Mouse (Mus musculus) midbrain, embryonic 16.5 days (tissue): Measurements from ENCODE around the gene Nsf. TPM values are rescaled to one million over a fixed set of nuclear protein-coding genes. Genes with fewer than 3 reads are reported as not detected.

Experiments used
- ATAC-seq: fragments of 200-750 bp; cut with Nextera tagmentation; 2 replicates; pipeline ENCODE4 v1.8.0; 2017; ENCODE audit warnings: moderate TSS enrichment
- H3K27ac ChIP-seq: fragments of 300-500 bp; sonication (generic); 2 replicates; pipeline ENCODE4 v1.5.1; 2014; ENCODE audit warnings: mild to moderate bottlenecking, low read length, mixed read lengths
- H3K27me3 ChIP-seq: fragments of 300-500 bp; sonication (generic); 2 replicates; pipeline ENCODE4 v1.6.1; 2014; ENCODE audit warnings: low read depth, low read length, mixed read lengths; ENCODE audit not compliant: control insufficient read depth, insufficient read depth
- H3K36me3 ChIP-seq: fragments of 300-500 bp; sonication (generic); 2 replicates; pipeline ENCODE4 v1.6.1; 2014; ENCODE audit warnings: mild to moderate bottlenecking, low read length, moderate library complexity, mixed read lengths; ENCODE audit not compliant: control insufficient read depth, insufficient read depth
- H3K4me1 ChIP-seq: fragments of 300-500 bp; sonication (generic); 2 replicates; pipeline ENCODE4 v1.6.1; 2014; ENCODE audit warnings: mild to moderate bottlenecking, low read length, mixed read lengths; ENCODE audit not compliant: control insufficient read depth, insufficient read depth
- H3K4me2 ChIP-seq: fragments of 300-500 bp; sonication (generic); 2 replicates; pipeline ENCODE4 v1.6.1; 2014; ENCODE audit warnings: mild to moderate bottlenecking, low read length, mixed read lengths
- H3K4me3 ChIP-seq: fragments of 300-500 bp; sonication (generic); 2 replicates; pipeline ENCODE4 v1.5.1; 2014; ENCODE audit warnings: low read depth, mild to moderate bottlenecking, low read length, moderate library complexity, mixed read lengths
- H3K9ac ChIP-seq: fragments of 300-500 bp; sonication (generic); 2 replicates; pipeline ENCODE4 v1.6.1; 2014; ENCODE audit warnings: low read depth, low read length, mixed read lengths
- H3K9me3 ChIP-seq: fragments of 300-500 bp; sonication (generic); replicated peaks from 2 replicates; pipeline ENCODE4 v1.6.1; 2014; ENCODE audit warnings: mild to moderate bottlenecking, low read length, mixed read lengths; ENCODE audit not compliant: control insufficient read depth, poor library complexity, severe bottlenecking
- WGBS: fragments of 180-500 bp; shearing (Covaris S2); extraction: QIAGEN DNeasy Blood & Tissue Kit; methylation state at CpG from one replicate; pipeline ENCODE4 v1.1.7; 2014; 5-methylcytosine and 5-hydroxymethylcytosine counted together
- polyA plus RNA-seq: library from polyadenylated mRNA; unstranded; fragments of >200 nt; fragmentation: Nextera tagmentation; extraction: Ambion mirVana; gene quantifications from 2 replicates; pipeline ENCODE4 v1.2.1, GENCODE M21; 2015

The Nsf gene
- polyA plus RNA-seq, 1 experiment from 2014 or later = 248 TPM

DNA sequence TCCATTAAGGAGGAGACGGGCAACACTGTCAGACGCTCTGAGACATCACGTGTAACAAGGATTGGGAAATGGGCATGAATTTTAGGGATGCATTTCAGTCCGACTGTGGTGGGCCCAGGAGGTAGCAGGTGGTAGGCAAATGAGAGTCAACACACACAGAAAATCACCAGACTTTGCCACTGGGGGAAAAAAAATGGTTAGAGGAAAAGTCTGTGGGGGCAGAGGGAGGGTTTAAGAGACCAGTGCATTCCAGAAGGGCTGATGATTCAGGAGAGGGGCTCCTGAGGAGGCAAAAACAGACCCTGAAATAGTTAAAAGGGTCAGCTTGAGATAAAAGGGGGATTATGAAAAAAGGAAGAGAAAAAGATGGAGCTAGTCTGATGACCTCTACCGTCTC lies 1.2 kb downstream of the Nsf start:
- H3K9ac ChIP-seq = peak overlapping the region; percentile 94; the same call in 1 of the 2 replicates
- H3K9me3 ChIP-seq = no peaks in the 10 kb centered on the region
- no peak overlapping the region for H3K27ac ChIP-seq
- peak overlapping the region; percentile 70 for H3K4me3 ChIP-seq
- WGBS = 33% methylated on average over 5 of the region's 5 CpGs
- peaks cover 23% of the 10 kb centered on the region for H3K4me1 ChIP-seq
- no peaks in the 10 kb centered on the region for H3K27me3 ChIP-seq
- no peaks in the 10 kb centered on the region for H3K36me3 ChIP-seq
- no peak for ATAC-seq
- H3K4me2 ChIP-seq = peak overlapping the region; percentile 64

GRCm38 (mm10) chr11:103951106-103951505 lies 2.8 kb downstream of the Nsf start:
- no peak overlapping the region for H3K4me3 ChIP-seq
- ATAC-seq = no peak
- peaks cover 23% of the 10 kb centered on the region for H3K4me1 ChIP-seq
- 73% methylated on average over 7 of the region's 7 CpGs for WGBS
- H3K36me3 ChIP-seq = no peaks in the 10 kb centered on the region
- peak overlapping the region; percentile 64 for H3K4me2 ChIP-seq
- no peaks in the 10 kb centered on the region for H3K9me3 ChIP-seq
- no peak overlapping the region for H3K9ac ChIP-seq
- no peak overlapping the region for H3K27ac ChIP-seq
- H3K27me3 ChIP-seq = no peaks in the 10 kb centered on the region

DNA sequence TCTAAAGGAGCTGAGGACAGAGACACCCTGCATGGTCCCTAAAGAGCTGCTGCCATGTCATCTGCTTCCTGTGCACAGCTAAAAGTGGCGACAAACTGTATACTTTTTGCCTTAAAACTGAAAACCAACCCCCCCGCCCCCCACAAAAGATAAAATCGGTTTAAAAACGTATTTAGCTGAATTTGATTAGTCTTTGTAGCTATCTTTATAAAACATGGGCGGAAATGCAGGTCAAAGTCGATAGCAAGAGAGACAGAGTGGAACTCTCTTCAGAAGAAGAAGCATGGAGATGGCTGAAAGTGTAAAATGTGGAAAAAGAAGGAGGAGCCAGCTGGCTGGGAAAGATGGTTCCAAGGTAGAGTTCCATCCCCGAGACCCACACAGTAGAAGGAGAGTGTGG lies 4.9 kb downstream of the Nsf start:
- Histone ChIP-seq H3K9me3 (no peaks in the 10 kb centered on the region), H3K36me3 (no peaks in the 10 kb centered on the region), H3K4me3 (no peak overlapping the region), H3K27me3 (no peaks in the 10 kb centered on the region), H3K4me1 (peaks cover 23% of the 10 kb centered on the region), H3K9ac (no peak overlapping the region), H3K4me2 (no peak overlapping the region), H3K27ac (no peak overlapping the region)
- no peak for ATAC-seq
- 91% methylated on average over 7 of the region's 7 CpGs for WGBS

DNA sequence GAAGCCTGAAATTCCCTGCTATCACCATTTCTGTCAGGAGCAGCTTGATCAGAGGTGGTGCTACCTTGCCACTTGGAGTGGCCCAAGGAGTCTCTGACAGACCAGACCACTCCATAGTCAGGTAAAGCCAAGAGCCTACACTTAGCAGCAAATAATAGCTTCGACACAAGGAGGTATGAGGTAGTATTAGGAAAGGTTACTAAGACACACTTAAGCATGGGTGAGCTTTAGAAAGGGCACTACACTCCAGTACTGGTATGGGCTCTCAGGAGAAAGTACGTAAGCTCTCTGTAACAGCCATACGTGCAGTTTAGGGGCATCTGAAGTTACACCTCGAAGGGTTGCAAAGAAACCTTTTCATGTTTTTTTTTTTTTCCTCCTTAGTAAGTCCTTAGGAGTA lies 11.1 kb downstream of the Nsf start:
- Histone ChIP-seq H3K9me3 (no peaks in the 10 kb centered on the region), H3K4me2 (no peak overlapping the region), H3K4me1 (no peaks in the 10 kb centered on the region), H3K27me3 (no peaks in the 10 kb centered on the region), H3K27ac (no peak overlapping the region), H3K4me3 (no peak overlapping the region), H3K9ac (no peak overlapping the region), H3K36me3 (no peaks in the 10 kb centered on the region)
- WGBS = 92% methylated on average over 4 of the region's 4 CpGs
- ATAC-seq = no peak

DNA sequence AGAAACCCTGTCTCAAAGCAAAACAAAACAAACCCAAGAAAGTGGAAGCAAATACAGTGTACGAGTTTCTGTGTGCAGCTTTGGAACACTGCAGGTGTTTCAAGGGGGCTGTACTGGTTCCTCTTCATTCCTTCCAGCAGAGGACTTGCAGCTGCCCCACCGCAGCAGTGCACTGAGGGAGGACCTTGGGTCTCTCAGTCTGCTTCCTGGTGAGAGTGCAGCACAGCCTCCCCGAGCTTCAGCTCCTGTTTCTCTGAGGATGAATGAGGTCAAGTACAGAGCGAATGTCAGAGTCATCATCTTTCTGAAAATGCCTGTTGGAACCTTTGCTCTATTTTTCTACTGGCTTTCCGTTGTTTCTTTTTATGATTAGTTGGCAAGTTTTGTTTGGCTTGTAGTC lies 12.5 kb downstream of the Nsf start:
- no peak for ATAC-seq
- Histone ChIP-seq H3K4me3 (no peak overlapping the region), H3K4me2 (no peak overlapping the region), H3K9ac (no peak overlapping the region), H3K27me3 (no peaks in the 10 kb centered on the region), H3K9me3 (no peaks in the 10 kb centered on the region), H3K27ac (no peak overlapping the region), H3K4me1 (no peaks in the 10 kb centered on the region), H3K36me3 (no peaks in the 10 kb centered on the region)
- WGBS = 73% methylated on average over 5 of the region's 5 CpGs

DNA sequence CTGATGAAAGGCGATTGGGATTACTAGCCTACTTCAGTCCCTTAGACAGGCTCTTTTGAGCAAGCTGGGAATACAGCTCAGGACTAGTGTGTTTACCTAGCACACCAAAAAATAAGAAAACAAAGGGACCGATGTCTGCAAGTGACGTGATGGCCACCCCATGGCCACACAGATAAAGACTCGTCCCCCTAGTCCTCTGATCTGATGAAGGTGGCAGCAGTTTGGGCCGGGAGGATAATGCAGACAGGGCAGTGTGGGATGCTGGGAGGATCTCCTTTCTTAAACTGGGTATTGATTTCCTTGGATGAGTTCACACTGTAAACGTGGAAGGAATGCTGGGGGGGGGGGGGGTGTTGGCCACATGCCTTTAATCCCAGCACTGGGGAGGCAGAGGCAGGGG lies 13.0 kb downstream of the Nsf start:
- no peaks in the 10 kb centered on the region for H3K27me3 ChIP-seq
- H3K27ac ChIP-seq = no peak overlapping the region
- no peak overlapping the region for H3K4me2 ChIP-seq
- 77% methylated on average over 6 of the region's 6 CpGs for WGBS
- no peak overlapping the region for H3K9ac ChIP-seq
- H3K4me3 ChIP-seq = no peak overlapping the region
- no peaks in the 10 kb centered on the region for H3K36me3 ChIP-seq
- no peaks in the 10 kb centered on the region for H3K4me1 ChIP-seq
- ATAC-seq = no peak
- no peaks in the 10 kb centered on the region for H3K9me3 ChIP-seq

DNA sequence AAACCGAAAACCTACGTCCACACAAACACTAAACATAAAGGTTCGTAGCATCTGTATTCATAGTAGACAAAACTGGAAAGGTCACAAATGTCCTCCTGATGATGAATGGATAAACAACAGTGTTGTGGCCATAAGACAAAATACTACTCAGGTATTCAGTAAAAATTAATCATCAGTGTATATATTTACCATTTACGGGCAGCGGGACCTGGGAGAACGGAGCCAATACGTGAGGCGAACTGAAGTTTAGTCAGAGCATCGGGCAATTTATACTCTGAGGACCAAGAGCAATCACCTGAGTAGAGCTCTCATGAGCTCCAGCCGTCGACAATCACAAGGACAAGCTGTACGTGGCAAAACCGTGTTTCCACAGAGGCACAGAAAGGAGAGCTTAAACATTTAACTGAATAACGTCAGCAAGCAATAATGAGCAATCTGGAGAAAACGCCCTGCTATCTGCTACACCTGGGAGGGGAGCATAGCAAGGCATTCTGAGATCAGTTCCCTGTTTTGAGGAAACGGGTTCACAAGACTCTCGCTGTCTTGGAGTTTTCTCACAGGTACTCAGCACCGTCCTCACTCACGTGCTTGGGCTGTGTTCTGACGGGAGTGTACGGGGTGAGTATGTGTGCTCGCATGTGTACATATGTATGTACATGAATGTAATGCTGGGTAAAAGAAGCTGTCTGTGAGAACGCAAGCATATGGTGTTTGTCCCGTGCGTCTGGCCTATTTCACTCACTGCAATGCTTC lies 15.7 kb downstream of the Nsf start:
- Histone ChIP-seq H3K4me3 (no peak overlapping the region), H3K27ac (no peak overlapping the region), H3K4me1 (no peaks in the 10 kb centered on the region), H3K4me2 (no peak overlapping the region), H3K36me3 (no peaks in the 10 kb centered on the region), H3K9ac (no peak overlapping the region), H3K27me3 (no peaks in the 10 kb centered on the region), H3K9me3 (no peaks in the 10 kb centered on the region)
- WGBS = 90% methylated on average over 25 of the region's 25 CpGs
- ATAC-seq = no peak

GRCm38 (mm10) chr11:103937451-103937850 lies 16.4 kb downstream of the Nsf start:
- Histone ChIP-seq H3K4me3 (no peak overlapping the region), H3K36me3 (no peaks in the 10 kb centered on the region), H3K4me1 (no peaks in the 10 kb centered on the region), H3K27me3 (no peaks in the 10 kb centered on the region), H3K27ac (no peak overlapping the region), H3K9ac (no peak overlapping the region), H3K4me2 (no peak overlapping the region), H3K9me3 (no peaks in the 10 kb centered on the region)
- 74% methylated on average over 9 of the region's 9 CpGs for WGBS
- no peak for ATAC-seq

GRCm38 (mm10) chr11:103935717-103936116 lies 18.1 kb downstream of the Nsf start:
- H3K9me3 ChIP-seq = no peaks in the 10 kb centered on the region
- H3K4me3 ChIP-seq = no peak overlapping the region
- 19% methylated on average over 2 of the region's 2 CpGs for WGBS
- no peak overlapping the region for H3K9ac ChIP-seq
- H3K36me3 ChIP-seq = no peaks in the 10 kb centered on the region
- ATAC-seq = no peak
- H3K27ac ChIP-seq = no peak overlapping the region
- no peaks in the 10 kb centered on the region for H3K4me1 ChIP-seq
- H3K4me2 ChIP-seq = no peak overlapping the region
- H3K27me3 ChIP-seq = no peaks in the 10 kb centered on the region
